Mouse (Mus musculus) liver, embryonic 14.5 days (tissue): ENCODE results near the gene Gm21981. TPM values are rescaled to one million over a fixed set of nuclear protein-coding genes. Genes with fewer than 3 reads are reported as not detected.

Source experiments
- ATAC-seq: fragments of 200-750 bp; cut with Nextera tagmentation; 2 replicates; pipeline ENCODE4 v1.8.0; 2017; ENCODE audit warnings: moderate number of reproducible peaks, mild to moderate bottlenecking, moderate library complexity; ENCODE audit not compliant: insufficient read depth
- DNase-seq, 3 experiments: peaks; one replicate each; pipeline ENCODE4 v3.0.0-alpha.2; 2012 to 2013; ENCODE audit warnings: low read depth in 3 of 3, low spot score in 3 of 3
- H3K27ac ChIP-seq: fragments of 300-500 bp; sonication (generic); 2 replicates; pipeline ENCODE4 v1.5.1; 2014; ENCODE audit warnings: moderate library complexity, mild to moderate bottlenecking, control low read depth, inconsistent platforms
- H3K27me3 ChIP-seq: fragments of 300-500 bp; sonication (generic); 2 replicates; pipeline ENCODE4 v1.6.1; 2014; ENCODE audit warnings: mild to moderate bottlenecking, low read length, moderate library complexity; ENCODE audit not compliant: control insufficient read depth, insufficient read depth
- H3K36me3 ChIP-seq: fragments of 300-500 bp; sonication (generic); replicated peaks from 2 replicates; pipeline ENCODE4 v1.6.1; 2014; ENCODE audit warnings: low read depth; ENCODE audit not compliant: control insufficient read depth, insufficient read depth
- H3K4me1 ChIP-seq, 2 experiments: fragments of 200-500 bp in 1 of 2; fragments of 300-500 bp in 1 of 2; sonication (generic) in 1 of 2; replicated peaks; 2 replicates each; pipeline ENCODE4 v1.6.1; 2012 to 2014; ENCODE audit warnings: antibody characterized with exemption in 1 of 2, inconsistent platforms in 1 of 2, low read length in 1 of 2; ENCODE audit not compliant: control insufficient read depth in 2 of 2, insufficient read depth in 2 of 2
- H3K4me2 ChIP-seq: fragments of 300-500 bp; sonication (generic); 2 replicates; pipeline ENCODE4 v1.6.1; 2014; ENCODE audit warnings: low read depth, mild to moderate bottlenecking, control low read depth, moderate library complexity
- H3K4me3 ChIP-seq, 2 experiments: fragments of 200-500 bp in 1 of 2; fragments of 300-500 bp in 1 of 2; sonication (generic) in 1 of 2; 2 replicates each; pipeline ENCODE4 v1.5.1; 2012 to 2014; ENCODE audit warnings: low read depth in 2 of 2, low read length in 2 of 2, mild to moderate bottlenecking in 2 of 2, control low read depth in 1 of 2, inconsistent platforms in 1 of 2, moderate library complexity in 1 of 2; ENCODE audit not compliant: insufficient read depth in 1 of 2
- H3K9ac ChIP-seq: fragments of 300-500 bp; sonication (generic); replicated peaks from 2 replicates; pipeline ENCODE4 v1.6.1; 2014; ENCODE audit warnings: mild to moderate bottlenecking, control low read depth, moderate library complexity
- H3K9me3 ChIP-seq: fragments of 300-500 bp; sonication (generic); 2 replicates; pipeline ENCODE4 v1.6.1; 2016; ENCODE audit warnings: low read length, mixed read lengths; ENCODE audit not compliant: control insufficient read depth
- CTCF ChIP-seq: IDR thresholded peaks from 2 replicates; pipeline ENCODE4 v1.5.1; 2016; ENCODE audit warnings: antibody characterized with exemption, low read depth, control low read depth
- EP300 ChIP-seq: IDR thresholded peaks from 2 replicates; pipeline ENCODE4 v1.6.1; 2016; ENCODE audit warnings: antibody characterized with exemption, low read depth
- WGBS: fragments of 180-500 bp; shearing (Covaris S2); extraction: QIAGEN DNeasy Blood & Tissue Kit; methylation state at CpG from one replicate; pipeline ENCODE4 v1.1.7; 2014; ENCODE audit not compliant: insufficient replicate concordance; 5-methylcytosine and 5-hydroxymethylcytosine counted together
- polyA plus RNA-seq, 2 experiments: library from polyadenylated mRNA; depleted of rRNA in 1 of 2; stranded (reverse) in 1 of 2; unstranded in 1 of 2; fragments of >200 nt; fragmentation: Nextera tagmentation in 1 of 2; extraction: Ambion mirVana in 1 of 2; gene quantifications; 2 replicates each; pipeline versions ENCODE4 v1.2.1 to v1.2.3; 2012 to 2014

Gm21981 gene
- polyA plus RNA-seq, 2 experiments = 0.32 TPM; not detected in 1

- H3K4me3 ChIP-seq = no peak overlapping the region
- DNase-seq (no peak), ATAC-seq (no peak)
- H3K4me1 ChIP-seq = peaks cover 4 to 9% of the 10 kb centered on the region in 2 experiments; a peak in 2 of 4 replicates
- H3K36me3 ChIP-seq = peaks cover 34% of the 10 kb centered on the region
- TF ChIP-seq EP300 (no peak), CTCF (no peak)
- no peak overlapping the region for H3K4me2 ChIP-seq
- no peak overlapping the region for H3K9ac ChIP-seq
- 52% methylated on average over 4 of the region's 4 CpGs for WGBS
- no peak overlapping the region for H3K27ac ChIP-seq
- no peaks in the 10 kb centered on the region for H3K27me3 ChIP-seq
- H3K9me3 ChIP-seq = no peaks in the 10 kb centered on the region
These were observed 11.4 kb downstream of the Gm21981 start for GRCm38 (mm10) chr17:47682836-47683235.

GRCm38 (mm10) chr17:47678702-47679101, 15.6 kb downstream of the Gm21981 start:
- no peak overlapping the region for H3K27ac ChIP-seq
- no peaks in the 10 kb centered on the region for H3K27me3 ChIP-seq
- H3K9me3 ChIP-seq = no peaks in the 10 kb centered on the region
- H3K9ac ChIP-seq = no peak overlapping the region
- ATAC-seq = no peak
- no peak overlapping the region for H3K4me3 ChIP-seq
- peaks cover 32% of the 10 kb centered on the region for H3K36me3 ChIP-seq
- H3K4me2 ChIP-seq = no peak overlapping the region
- no peak for DNase-seq
- TF ChIP-seq EP300 (no peak), CTCF (no peak)
- no peaks in the 10 kb centered on the region for H3K4me1 ChIP-seq
- 74% methylated on average over 5 of the region's 5 CpGs for WGBS

- H3K27ac ChIP-seq = no peak overlapping the region
- no peaks in the 10 kb centered on the region for H3K9me3 ChIP-seq
- no peaks in the 10 kb centered on the region for H3K27me3 ChIP-seq
- no peaks in the 10 kb centered on the region for H3K4me1 ChIP-seq
- WGBS = 79% methylated on average over 5 of the region's 5 CpGs
- TF ChIP-seq EP300 (no peak), CTCF (no peak)
- H3K4me2 ChIP-seq = no peak overlapping the region
- ATAC-seq = no peak
- peaks cover 29% of the 10 kb centered on the region for H3K36me3 ChIP-seq
- no peak overlapping the region for H3K4me3 ChIP-seq
- no peak overlapping the region for H3K9ac ChIP-seq
- no peak for DNase-seq
These were observed 16.0 kb downstream of the Gm21981 start for GRCm38 (mm10) chr17:47678238-47678637.

- no peak for ATAC-seq
- Histone ChIP-seq H3K36me3 (peaks cover 27% of the 10 kb centered on the region), H3K27ac (no peak overlapping the region), H3K9me3 (no peaks in the 10 kb centered on the region), H3K9ac (no peak overlapping the region), H3K4me3 (no peak overlapping the region), H3K4me1 (no peaks in the 10 kb centered on the region), H3K27me3 (peaks cover 14% of the 10 kb centered on the region), H3K4me2 (no peak overlapping the region)
- DNase-seq = no peak
- TF ChIP-seq EP300 = no peak
- TF ChIP-seq CTCF = peak; percentile 84
- 24% methylated on average over 9 of the region's 9 CpGs for WGBS
These were observed 17.7 kb downstream of the Gm21981 start for GRCm38 (mm10) chr17:47676581-47676980.

GRCm38 (mm10) chr17:47672311-47673111, 21.7 kb downstream of the Gm21981 start:
- peak overlapping the region; percentile 16 to 20; a peak in 3 of 4 replicates for H3K4me3 ChIP-seq
- DNase-seq (no peak), ATAC-seq (peak; percentile 26; the same call in 1 of the 2 replicates)
- peaks cover 19% of the 10 kb centered on the region for H3K27me3 ChIP-seq
- TF ChIP-seq CTCF = no peak
- no peak for TF ChIP-seq EP300
- no peaks in the 10 kb centered on the region for H3K9me3 ChIP-seq
- no peak overlapping the region for H3K9ac ChIP-seq
- peak overlapping the region; percentile 59 for H3K4me2 ChIP-seq
- H3K4me1 ChIP-seq = no peaks in the 10 kb centered on the region
- peaks cover 9% of the 10 kb centered on the region for H3K36me3 ChIP-seq
- H3K27ac ChIP-seq = no peak overlapping the region
- 8% methylated on average over 68 of the region's 68 CpGs for WGBS
